Mouse (Mus musculus) monocyte, adult 2 months (primary cell): ENCODE results near the gene Necab2.

Experiments
- DNase-seq, 2 experiments: peaks; one replicate each; pipeline ENCODE4 v3.0.0; 2022; ENCODE audit warnings: low spot score in 2 of 2, low read depth in 1 of 2

Gene Necab2

DNA sequence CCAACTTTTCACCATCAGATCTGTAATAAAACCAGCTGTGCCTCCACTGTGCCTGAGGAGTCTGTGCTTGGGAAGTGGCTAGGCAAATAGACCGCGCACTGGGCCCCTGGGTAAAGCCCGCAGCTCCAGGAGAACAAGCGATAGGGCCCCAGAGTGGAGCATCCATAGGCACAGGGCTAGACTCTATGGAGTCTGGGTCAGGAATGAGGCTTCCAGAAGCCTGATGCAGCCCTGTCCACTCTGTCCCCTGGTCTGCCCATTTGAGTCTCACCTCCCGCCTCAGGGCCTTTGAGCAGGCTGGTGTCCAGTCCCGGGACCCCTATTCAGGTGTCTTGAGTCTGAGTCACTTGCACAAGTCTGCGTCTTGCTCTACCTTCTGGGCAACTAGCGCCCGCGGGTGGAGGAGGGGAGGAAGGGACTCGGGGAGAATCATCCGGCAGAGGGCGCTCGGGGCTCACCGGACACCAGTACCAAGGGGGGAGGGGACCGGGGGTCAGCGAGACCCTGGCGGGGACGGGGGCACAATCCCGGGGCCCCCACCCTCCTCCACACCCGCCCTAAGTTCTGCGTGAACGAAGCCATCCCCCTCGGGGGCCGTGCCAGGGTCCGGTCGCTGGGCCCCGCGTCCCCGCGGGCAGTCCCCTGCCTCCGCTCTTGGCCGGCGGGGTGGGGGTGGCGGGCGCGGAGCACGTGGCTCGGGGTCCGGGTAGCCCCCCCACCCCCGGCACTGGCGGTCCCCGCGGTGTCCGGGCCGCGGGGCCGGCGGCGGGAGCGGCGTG lies at the start of gene Necab2:
Gene Necab2, plus strand, starts transcription at position 509 of the 779 bp plus-strand sequence.
- peak in 1 of 2 experiments; percentile 38 for DNase-seq

DNA sequence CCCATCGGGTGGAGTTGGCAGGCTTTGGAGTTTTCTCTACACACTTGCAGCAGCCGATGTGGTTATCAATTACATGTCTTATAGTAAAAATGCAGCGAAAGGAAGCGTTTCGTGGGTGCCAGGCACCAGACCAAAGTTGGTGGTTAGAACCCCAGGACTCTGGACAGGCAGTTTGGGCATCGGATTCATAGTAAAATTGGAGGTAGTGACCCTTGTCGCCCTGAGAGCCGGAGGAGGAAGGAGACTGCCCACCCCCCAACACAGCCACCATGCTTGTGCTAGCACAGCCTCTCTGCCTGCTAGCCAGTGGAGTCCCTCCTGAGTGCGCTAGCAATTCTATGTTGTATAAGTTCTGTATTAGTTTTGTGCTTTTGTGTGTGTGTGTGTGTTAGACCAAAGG lies 48.0 kb upstream of the Necab2 start:
- no peak for DNase-seq

DNA sequence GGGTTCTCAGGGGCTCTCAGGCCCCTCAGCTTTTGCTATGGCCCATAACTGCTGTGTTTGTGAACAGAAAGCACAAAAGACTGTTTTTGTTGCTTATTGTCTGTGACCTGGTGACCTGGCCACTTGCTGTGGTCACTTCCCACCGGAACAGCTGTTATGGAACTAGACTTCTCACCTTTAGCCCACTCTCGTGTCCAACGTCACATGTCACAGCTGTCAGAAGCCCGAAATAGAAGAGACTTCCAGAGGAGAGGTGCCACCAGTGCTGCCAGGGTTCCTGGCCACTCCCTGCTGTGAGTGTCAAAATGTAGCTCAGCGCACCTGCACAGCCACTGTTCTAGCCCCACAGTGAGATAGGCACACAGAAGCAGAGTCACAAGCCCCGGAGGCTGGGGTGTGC lies 47.3 kb upstream of the Necab2 start:
- no peak for DNase-seq

- DNase-seq, result no peak
Measured at GRCm38 (mm10) chr8:119400122-119400671, 46.3 kb upstream of the Necab2 start.

DNA sequence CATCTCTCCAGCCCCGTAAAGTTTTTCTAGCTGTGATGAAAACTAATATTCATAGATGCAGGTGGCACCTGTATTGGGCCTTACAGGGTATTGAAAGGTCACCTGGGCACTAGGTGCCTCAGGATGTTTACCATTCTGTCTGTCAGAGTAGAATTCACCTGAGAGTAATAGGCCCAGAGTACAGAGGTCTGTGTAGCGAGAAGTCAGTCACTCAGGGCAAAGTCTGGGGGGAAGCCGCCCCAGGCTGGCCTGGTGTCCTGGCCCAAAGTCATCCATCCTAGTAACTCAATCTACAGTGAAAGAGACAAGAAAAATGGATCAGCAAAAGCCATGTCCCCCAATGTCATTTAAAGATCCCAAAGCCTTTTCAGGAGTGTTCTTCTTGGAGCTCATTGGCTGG lies 45.6 kb upstream of the Necab2 start:
- DNase-seq, result no peak

DNA sequence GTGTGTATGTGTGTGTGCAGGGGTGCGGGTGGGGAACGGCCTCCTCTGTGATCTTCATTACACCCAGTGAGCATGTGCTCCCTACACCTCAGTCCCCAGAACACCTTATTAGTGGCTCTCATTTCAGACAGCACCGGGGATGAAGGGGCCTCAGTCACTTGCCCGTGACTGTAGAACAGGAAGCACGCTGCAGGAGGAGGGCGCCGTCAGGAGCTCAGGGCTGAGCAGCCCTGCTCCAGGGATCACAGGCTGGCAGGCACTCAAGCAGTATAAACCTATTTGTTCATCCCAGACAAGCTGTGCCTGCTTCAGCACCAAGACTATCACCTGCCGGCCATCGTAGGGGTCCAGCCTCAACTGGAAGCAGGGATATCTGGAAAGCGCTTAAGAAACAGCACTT lies 42.6 kb upstream of the Necab2 start:
- no peak for DNase-seq

GRCm38 (mm10) chr8:119404648-119405047 lies 41.9 kb upstream of the Necab2 start:
- DNase-seq, result no peak

DNA sequence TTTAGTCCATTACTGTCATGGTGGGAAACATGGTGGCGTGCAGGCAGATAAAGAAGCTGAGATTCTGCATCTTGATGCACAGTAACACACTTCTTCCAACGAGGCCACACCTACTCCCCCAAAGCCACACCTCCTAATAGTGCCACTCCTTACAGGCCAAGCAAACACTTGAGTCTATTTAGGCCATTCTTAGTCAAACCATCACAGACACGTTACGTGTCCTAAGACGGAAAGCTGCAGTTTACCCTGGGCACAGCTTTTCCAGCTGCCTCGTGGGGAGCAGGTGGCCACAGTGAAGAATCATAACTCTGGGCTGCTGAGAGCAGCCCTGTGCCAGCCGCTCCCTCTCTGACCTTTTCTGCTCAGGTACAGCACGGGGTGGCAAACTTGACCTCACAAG lies 38.2 kb upstream of the Necab2 start:
- DNase-seq, result no peak

DNA sequence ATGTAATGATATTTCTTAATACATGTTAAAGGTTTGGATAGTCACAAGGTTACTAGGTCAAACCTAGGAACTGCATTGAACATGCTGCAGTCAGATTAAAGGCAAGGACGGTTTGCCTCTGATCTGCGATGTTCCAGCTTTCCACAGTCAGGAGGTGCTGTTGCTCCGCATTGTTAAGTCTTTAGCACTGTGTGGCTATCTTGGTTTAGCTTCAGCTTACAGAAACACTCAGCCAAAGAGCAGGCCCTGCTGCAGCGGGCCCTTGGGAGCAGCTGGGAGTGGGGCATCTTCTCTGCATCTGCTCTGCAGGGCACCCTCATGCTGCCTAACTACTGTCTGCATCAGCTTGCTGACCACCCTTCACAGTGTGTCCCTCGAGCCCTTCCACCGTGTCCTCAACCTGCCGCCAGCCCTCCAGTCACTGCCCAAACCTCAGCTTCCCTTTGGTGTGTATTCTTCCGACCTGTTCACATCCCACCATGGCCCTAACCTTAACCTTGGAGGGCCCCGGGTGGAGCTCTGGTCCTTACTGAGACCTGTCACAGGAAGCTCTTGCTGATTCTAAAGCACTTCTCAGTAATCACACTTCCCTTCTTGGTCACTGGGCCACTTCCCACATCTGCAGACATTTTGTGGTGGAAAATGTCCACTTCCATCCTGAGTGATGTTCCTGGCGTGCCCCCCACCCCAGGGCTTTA lies 34.3 kb upstream of the Necab2 start:
- DNase-seq, result no peak

GRCm38 (mm10) chr8:119412735-119413498 lies 33.6 kb upstream of the Necab2 start:
- peak in 1 of 2 experiments; percentile 65 for DNase-seq

GRCm38 (mm10) chr8:119413605-119414004 lies 32.9 kb upstream of the Necab2 start:
- DNase-seq, result no peak

- no peak for DNase-seq
Measured at GRCm38 (mm10) chr8:119420318-119420717, 26.2 kb upstream of the Necab2 start.

DNA sequence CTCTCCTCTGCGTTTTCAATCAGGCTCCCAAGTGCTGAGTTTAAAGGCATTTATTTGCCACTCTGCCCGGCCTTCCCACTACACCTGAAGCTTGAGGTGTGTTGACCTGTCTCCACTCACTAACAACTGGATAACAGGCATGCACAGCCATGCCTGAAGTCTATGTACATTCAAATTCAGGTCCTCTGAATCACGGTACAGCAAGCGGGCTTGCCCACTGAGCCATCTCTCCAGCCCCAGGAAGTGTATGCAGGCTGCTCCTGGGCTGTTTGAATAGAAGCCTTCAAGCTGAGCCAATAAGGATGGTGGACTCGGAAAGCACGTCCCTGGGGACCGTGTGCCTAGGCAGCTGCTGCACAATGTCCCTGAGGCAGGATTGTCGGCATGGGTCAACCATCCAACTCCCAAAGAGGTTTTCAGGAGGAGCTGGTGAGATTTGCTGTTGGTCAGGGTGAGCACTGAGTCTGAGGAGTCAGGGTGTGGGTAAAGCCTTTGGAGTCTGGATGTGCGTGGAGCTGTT lies 24.9 kb upstream of the Necab2 start:
- DNase-seq, result no peak

DNA sequence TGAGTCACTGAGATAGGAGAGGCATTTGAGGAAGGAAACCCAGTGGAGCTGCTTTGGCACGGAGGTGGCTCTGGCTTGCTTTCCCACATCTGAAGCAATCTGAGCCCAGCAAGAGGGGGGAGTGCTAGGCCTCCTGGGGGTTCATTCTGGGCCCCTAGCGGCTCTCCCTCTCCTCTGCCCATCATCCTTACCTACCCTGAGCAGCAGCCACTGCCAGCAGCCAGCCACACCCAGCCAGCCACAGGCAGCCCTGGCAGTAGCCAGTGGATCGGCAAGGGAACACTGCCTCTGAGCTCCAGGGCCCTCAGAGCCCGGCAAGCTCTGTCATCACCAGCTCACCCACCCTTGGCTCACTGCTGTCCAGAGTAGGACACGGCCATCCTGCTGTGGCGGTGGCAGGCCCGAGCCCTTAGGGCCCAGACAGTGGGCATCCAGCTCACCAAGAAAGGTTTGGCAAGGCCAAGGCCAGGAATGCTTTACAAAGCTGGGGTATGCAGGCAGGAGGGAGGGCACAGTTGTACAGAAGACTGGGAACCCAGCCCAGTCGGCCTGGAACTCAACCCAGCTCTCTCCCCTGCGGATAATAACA lies 24.3 kb upstream of the Necab2 start:
- no peak for DNase-seq

DNA sequence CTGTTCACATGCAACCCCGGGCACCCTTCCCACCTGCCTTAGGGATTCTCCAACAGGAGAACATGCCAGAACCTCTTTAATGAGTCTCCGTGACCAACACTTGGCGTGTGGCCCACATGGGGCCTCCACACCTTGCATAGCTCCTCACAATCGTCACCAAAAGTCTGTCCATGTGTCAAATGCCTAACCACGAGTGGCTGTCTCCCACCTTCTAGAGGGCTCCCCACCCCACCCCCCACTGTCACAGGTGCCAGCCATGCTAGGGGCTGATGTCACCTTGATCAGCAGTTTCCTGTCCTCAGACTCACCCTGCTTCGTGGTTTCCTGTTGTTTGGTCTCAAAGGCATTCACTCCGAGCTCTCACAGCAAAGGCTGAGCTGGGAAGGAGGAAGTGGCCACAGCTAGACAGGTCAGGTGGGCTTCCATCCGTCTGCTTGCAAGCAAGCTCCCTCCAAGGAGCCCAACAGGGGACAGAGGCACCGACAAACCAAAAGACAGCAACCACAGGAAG lies 22.8 kb upstream of the Necab2 start:
- peak; percentile 34 to 72 for DNase-seq

DNA sequence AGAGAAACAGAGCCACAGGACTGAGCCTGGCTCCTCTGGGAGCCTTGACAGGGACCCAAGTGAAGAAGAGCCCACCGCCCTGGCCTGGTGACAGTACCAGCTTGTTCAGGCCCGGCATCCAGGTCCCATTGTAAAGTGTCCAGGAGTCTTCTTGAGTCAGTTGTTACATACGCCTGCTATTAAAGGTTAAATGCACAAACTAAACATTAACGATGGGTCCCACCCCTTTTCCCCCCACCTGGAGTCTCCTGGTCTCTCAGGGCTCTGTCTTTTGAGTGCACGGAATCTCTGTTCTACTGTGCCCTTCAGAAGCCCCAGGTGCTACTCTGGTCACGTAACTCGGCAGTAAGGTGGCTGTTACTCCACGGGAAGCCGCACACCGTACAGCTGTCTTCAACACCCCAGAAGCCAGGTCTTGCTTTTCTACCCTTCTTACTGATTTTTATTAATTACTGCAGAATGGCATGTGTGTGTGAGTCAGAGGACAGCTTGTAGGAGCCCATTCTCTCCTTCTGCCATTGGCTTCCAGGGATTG lies 22.3 kb upstream of the Necab2 start:
- no peak for DNase-seq

- peak; percentile 55 to 71 for DNase-seq
Measured at GRCm38 (mm10) chr8:119424740-119425139, 21.8 kb upstream of the Necab2 start.

- DNase-seq, result peak; percentile 57 to 72
Measured at GRCm38 (mm10) chr8:119425533-119425932, 21.0 kb upstream of the Necab2 start.

DNA sequence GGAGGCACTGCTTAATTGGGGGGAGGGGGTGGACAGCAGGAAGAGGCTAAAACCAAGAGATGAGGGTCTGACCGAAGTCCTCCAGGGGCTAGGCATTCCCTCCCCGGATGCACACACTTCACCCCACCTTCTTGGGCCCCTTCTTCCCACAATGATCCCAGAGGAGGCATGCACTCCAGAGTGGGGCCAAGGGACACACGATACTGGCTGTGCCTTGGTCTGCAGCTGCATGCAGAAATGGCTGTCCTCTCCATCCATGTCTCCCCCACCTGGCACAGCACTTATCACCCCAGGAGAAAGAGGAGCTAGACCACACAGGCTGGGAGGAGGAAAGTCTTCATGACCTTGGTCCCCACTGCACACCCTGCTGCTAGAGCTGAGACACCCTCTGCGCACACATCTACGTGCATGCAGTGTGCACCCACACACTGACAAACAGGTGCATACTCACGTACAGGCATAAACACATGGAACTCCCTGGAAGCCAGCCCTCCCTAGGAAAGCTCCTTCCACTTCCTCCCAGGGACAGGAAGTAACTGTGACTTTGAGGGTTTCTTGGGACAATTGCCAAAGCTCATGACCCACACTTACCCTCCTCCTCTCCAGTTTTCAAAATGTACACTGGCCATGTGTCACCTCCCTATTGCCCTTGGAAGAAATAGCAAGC lies 20.3 kb upstream of the Necab2 start:
- DNase-seq, result no peak
